Mouse (Mus musculus): ENCODE results near the gene Xpo5.
A peak's percentile ranks its signal among the peaks of the same experiment; 100 is the strongest.

Gene Xpo5

DNA sequence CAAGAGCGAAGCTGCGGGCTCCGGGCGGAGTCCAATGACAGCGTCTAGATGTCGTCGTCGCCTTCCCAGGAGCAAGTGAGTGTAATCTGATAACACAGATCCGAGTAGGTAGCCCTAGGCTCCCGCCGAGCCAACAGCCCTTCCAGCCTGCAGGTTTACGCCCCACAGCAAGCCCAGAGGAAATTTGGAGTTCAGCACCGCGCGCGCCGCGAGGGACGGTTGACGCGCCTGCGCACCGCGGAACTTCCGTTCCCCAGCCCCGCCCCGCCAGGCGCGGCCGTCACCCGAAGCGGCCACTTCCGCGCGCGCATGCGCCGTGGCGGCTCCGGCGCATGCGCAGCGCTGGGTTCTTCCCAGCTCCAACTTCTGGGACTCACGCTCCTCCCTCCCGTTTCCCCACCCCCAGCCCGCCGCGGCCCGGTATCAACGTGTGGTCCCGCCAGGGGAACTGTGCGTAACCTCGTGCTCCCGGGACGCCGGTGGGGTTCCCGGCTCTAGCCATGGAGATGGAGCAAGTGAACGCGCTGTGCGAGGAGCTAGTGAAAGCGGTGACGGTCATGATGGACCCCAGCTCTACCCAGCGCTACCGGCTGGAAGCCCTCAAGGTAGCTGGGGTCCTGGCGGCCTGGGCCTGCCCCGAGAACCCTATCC is at the start of gene Xpo5, which contains the start of gene Polh:
Gene Xpo5 (plus strand): TSS at position 362 of the 651 bp plus-strand sequence.
Gene Polh (minus strand): TSS at position 225 of the 651 bp plus-strand sequence.
- peak; percentile 89 for DNase-seq

- peak; percentile 76 for DNase-seq
These were observed 49.5 kb upstream of the Xpo5 start, which contains the start of gene Mad2l1bp for GRCm38 (mm10) chr17:46152847-46153782. Mad2l1bp (minus strand) TSS chr17:46153553.

DNA sequence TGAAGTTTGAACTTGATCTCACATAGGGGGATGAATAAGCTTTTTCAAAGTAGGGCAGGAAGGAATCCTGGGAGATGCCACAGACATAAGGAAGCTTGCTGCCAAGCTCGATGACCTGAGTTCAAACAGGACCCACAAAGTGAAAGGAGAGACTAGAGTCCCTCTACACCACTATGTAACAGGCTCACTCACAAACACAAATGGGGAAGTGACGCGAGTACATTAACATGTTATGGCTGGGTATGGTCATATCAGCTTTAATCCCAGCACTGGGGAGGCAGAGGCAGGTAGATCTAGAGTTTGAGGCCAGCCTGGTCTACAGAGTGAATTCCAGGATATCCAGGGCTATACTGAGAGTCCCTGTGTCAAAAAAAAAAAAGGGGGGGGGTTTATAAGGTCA is 48.2 kb upstream of the Xpo5 start:
- no peak for DNase-seq

DNA sequence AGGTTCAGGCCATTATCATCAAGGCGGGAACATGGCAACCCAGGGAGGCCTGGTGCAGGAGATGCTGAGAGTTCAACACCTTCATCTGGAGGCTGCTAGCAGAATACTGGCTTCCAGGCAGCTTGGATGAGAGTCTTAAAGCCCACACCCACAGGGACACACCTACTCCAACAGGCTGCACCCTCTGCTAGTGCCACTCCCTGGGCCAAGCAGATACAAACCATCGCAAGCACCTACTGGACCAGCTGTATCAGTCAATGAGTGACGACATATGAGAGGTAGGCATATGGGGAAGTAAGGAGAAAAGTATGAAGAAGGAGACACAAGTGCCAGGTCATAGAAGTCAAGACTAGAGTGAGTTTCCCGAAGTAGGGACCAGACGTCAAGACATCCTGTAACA is 45.9 kb upstream of the Xpo5 start:
- no peak for DNase-seq

DNA sequence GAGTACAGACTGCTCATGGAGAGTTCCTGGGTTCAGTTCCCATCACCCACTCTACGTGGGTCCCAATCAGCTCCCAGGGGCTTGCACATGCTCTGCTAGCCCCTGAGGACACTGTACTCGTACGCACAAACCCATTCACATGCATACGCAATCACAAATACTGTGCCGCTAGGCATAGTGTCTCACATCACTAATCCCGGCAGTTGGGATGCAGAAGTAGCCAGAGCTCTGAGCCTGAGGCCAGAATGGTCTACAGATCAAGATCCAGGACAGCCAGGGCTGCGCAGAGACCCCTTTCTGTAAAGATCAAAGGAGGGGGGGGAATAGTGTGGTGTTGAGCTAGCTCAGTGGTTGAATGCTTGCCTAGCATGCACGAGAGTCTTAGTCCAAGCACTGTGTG is 45.5 kb upstream of the Xpo5 start:
- no peak for DNase-seq

- DNase-seq, result no peak
These were observed 43.3 kb upstream of the Xpo5 start for GRCm38 (mm10) chr17:46159236-46159635.

GRCm38 (mm10) chr17:46160090-46160662 is 42.4 kb upstream of the Xpo5 start:
- DNase-seq, result peak; percentile 83

DNA sequence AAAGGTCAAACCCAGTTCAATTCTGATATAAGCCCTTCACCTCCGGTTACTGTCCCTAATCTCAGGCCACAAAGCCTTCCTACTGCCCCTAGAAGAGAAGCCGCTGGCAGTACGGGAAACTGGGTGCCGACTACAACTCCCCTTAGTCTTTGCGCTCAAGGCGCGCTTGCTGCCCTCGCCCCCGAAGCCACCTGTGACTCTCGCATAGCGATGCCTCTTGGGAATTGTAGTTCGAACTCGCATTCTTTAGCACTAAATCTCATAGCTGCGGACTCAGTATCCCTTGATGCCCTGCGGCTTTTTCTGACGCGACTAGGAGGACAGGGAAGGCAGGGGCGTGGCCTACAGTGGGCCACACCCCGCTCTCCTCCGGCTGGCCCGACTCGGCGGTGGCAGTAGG is 41.9 kb upstream of the Xpo5 start, which contains the start of gene Gtpbp2:
Gene Gtpbp2 (plus strand): TSS at position 347 of the 400 bp plus-strand sequence.
- peak; percentile 96 for DNase-seq

- DNase-seq, result no peak
These were observed 41.4 kb upstream of the Xpo5 start for GRCm38 (mm10) chr17:46161179-46161578.

DNA sequence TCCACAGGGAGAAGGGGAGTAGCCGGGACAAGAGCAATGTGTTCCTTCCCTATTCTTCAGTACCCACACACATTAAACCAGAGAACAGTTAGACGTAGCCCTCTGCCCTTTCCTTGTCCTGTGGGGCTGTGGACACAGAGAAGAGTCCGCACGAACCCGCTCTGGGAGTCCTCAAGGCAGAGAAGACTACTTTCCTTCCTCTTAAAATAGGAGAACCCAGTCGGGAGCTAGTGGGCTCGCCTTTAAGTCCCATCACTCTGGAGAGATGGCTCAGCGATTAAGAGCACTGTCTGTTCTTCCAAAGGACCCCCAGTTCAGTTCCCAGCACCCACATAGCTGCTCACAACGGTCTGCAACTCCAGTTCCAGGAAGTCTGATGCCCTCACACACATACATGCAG is 40.9 kb upstream of the Xpo5 start:
- DNase-seq, result no peak

DNA sequence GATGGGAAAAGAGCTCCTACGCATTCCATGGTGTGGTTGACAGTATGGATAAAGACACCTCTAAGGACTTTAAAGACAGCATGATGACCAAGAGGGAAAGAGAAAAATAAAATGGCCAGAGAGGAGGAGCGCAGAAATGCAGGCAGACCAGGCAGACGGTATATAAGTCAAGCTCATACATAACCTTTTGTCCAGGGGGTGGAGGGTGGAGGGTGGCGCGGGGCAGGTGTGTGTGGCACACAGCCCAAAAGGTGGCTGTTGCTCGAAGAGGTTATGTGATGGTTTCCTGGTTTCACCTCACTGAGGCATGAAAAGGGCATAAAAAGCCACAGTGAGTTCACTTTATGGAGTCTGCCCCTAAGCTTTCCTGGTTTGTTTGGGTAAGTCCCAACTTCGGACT is 40.0 kb upstream of the Xpo5 start:
- no peak for DNase-seq

DNA sequence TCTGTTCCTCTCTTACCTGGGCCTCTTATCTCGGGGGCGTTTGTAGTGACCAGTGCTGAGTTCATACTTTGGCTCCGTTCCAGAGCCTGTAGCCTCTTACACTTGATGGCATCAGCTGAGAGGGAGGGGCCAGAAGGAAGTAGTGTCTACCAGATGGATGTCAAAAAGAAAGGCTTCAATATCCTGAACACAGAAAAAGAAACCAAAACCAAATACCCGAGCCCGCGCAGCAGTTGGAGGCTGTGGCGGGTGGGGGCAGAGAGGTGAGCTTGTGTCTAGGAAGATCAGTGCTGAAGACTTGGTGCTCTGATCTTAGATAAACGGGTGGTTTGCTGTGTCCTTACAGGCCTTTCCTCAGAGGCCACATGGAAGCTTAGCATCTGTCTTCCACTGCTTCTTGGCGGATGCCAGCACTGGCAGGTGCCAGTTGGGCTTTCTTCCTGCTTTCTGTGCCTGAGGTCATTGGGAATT is 39.6 kb upstream of the Xpo5 start:
- no peak for DNase-seq

GRCm38 (mm10) chr17:46164301-46164700 is 38.3 kb upstream of the Xpo5 start:
- no peak for DNase-seq

DNA sequence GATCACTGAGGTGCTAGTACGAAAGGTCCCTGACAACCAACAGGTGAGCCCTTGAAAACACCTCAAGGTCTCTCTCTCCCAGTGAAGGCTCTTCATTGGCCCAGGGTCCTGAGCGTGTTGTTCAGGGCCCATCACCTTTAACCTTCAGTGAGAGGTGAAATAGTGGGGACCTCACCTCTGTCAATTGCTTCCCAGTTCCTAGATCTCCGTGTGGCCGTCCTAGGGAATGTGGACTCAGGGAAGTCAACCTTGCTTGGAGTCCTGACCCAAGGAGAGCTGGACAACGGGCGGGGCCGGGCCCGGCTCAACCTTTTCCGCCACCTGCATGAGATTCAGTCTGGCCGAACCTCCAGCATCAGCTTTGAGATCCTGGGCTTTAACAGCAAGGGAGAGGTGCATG is 37.8 kb upstream of the Xpo5 start:
- no peak for DNase-seq

DNA sequence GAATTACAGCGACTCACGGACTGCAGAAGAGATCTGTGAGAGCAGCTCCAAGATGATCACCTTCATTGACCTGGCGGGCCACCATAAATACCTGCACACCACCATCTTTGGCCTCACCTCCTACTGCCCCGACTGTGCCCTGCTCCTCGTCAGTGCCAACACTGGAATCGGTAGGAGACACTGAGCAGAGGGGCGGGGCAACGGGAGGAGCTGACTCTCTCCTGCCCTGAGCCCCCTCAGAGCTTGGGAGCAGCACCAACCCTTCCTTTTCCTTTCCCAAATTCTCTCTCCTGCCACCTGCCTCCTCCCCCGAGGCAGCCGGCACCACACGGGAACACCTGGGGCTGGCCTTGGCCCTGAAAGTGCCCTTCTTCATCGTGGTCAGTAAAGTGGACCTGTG is 37.1 kb upstream of the Xpo5 start:
- DNase-seq, result no peak

DNA sequence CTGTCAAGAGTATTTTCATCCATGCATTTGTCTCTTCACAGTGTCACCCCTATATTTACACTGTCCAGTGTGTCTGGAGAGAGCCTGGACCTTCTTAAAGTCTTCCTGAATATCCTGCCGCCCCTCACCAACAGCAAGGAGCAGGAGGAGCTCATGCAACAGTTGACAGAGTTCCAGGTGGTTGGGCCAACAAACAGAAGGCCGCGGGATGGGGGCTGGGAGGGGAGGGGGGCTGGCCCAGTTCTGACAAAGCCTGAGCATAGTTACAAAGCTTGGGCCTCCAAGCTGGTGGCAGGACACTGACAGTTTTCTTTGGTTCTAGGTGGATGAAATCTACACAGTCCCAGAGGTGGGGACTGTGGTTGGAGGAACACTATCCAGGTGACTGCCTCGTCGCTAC is 36.3 kb upstream of the Xpo5 start:
- no peak for DNase-seq

DNA sequence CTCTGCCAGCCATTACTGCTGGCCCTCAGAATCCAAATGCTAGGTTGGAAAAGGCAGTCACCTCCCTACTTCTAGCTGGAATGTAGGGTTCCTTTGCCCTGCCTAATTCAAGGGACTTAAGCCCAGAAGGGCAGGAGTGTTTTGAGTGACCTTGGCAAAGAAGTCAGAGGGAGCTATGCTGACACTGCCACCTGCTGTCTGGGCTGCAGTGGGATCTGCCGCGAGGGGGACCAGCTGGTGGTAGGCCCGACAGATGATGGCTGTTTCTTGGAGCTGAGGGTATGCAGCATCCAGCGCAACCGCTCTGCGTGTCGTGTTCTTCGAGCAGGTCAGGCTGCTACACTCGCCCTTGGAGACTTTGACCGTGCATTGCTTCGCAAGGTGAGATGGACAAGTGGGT is 35.6 kb upstream of the Xpo5 start:
- no peak for DNase-seq

DNA sequence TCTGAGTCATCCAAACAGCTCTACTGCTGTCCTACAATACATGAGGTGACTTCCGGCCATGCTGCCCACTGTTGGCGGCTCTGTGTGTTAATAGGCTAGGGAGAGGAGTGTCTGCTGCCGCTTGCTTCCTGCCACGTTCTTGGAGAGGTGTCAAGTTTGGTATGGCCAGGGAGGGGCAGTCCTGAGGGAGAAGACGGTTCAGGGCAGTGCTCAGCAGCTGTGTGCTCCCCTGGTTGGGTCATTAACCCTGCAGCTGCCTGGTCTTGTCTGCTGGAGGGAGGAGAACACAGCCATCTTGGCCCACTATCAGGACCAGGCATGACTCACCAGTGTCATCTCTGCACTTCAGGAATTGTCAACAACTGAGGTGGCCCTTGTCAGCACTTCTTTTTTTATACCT is 34.3 kb upstream of the Xpo5 start:
- no peak for DNase-seq

DNA sequence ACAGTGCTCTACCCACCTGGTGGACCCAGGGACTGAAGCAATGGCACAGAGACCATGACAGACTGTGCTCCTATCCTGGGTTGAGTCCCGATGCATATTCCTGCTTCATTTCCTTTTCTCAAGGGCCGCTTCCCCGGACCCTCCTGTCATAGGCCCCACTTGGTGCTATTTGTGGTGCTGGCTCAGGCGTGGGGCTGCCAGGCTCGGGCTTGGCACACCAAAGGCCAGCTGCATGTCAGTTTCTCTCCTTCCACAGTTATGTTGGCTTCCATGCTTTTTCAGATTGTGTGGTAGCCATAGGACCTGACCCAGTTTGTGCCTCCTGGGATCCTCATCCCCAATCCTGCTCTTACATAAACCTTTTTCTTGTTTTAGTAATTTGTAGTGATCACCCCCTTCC is 33.8 kb upstream of the Xpo5 start:
- DNase-seq, result no peak

- no peak for DNase-seq
These were observed 32.0 kb upstream of the Xpo5 start for GRCm38 (mm10) chr17:46170538-46170937.

DNA sequence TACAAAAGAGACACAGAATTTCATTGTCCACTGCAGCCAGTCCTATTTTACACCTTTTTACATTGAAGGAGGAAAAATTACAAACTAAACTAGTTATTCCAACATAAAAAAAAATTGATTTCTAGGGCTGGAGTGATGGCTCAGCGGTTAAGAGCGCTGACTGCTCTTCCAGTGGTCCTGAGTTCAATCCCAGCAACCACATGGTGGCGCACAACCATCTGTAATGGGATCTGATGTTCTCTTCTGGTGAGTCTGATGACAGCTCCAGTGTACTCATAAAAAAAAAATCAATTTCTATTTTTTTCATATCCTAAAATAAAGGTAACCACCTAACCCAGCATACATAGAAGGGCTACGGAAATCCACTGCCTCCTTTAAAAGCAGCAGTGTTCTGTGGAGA is 20.3 kb upstream of the Xpo5 start:
- DNase-seq, result no peak

GRCm38 (mm10) chr17:46188829-46189228 is 13.8 kb upstream of the Xpo5 start:
- DNase-seq, result no peak

- DNase-seq, result no peak
These were observed 1.4 kb upstream of the Xpo5 start for GRCm38 (mm10) chr17:46201151-46201550.

GRCm38 (mm10) chr17:46203078-46203477 is 496 bp downstream of the Xpo5 start:
- DNase-seq, result no peak

Data from cerebellum, adult 8-10 months (tissue).